Mouse (Mus musculus) kidney, postnatal 0 days (tissue): ENCODE results near the gene Ireb2. TPM values are rescaled to one million over a fixed set of nuclear protein-coding genes. Genes with fewer than 3 reads are reported as not detected.
A peak's percentile ranks its signal among the peaks of the same experiment; 100 is the strongest.

ENCODE experiments used
- ATAC-seq: fragments of 200-750 bp; cut with Nextera tagmentation; replicated peaks from 2 replicates; pipeline ENCODE4 v1.8.0; 2017; ENCODE audit warnings: low read depth, moderate number of reproducible peaks, moderate TSS enrichment, moderate library complexity; ENCODE audit not compliant: low FRiP score
- DNase-seq: peaks from one replicate; pipeline ENCODE4 v3.0.0-alpha.2; 2016; ENCODE audit warnings: low spot score
- H3K27ac ChIP-seq: fragments of 300-500 bp; sonication (generic); 2 replicates; pipeline ENCODE4 v1.5.1; 2014; ENCODE audit warnings: mild to moderate bottlenecking
- H3K27me3 ChIP-seq: fragments of 300-500 bp; sonication (generic); 2 replicates; pipeline ENCODE4 v1.6.1; 2014; ENCODE audit warnings: low read length, mixed read lengths; ENCODE audit not compliant: insufficient read depth
- H3K36me3 ChIP-seq: fragments of 300-500 bp; sonication (generic); 2 replicates; pipeline ENCODE4 v1.6.1; 2014; ENCODE audit warnings: low read length, mixed read lengths; ENCODE audit not compliant: insufficient read depth
- H3K4me1 ChIP-seq: fragments of 300-500 bp; sonication (generic); replicated peaks from 2 replicates; pipeline ENCODE4 v1.6.1; 2014; ENCODE audit warnings: antibody characterized with exemption, low read length, mixed read lengths; ENCODE audit not compliant: insufficient read depth
- H3K4me2 ChIP-seq: fragments of 300-500 bp; sonication (generic); 2 replicates; pipeline ENCODE4 v1.6.1; 2014; ENCODE audit warnings: mild to moderate bottlenecking, low read length, moderate library complexity, mixed read lengths
- H3K4me3 ChIP-seq: fragments of 300-500 bp; sonication (generic); replicated peaks from 2 replicates; pipeline ENCODE4 v1.5.1; 2014; ENCODE audit warnings: low read depth, low read length
- H3K9ac ChIP-seq: fragments of 300-500 bp; sonication (generic); 2 replicates; pipeline ENCODE4 v1.6.1; 2014; ENCODE audit warnings: low read depth, low read length
- H3K9me3 ChIP-seq: fragments of 300-500 bp; sonication (generic); replicated peaks from 2 replicates; pipeline ENCODE4 v1.6.1; 2016; ENCODE audit warnings: low read length, inconsistent platforms, mixed read lengths
- CTCF ChIP-seq: IDR thresholded peaks from 2 replicates; pipeline ENCODE4 v1.5.1; 2016; ENCODE audit warnings: antibody characterized with exemption, low read depth, mild to moderate bottlenecking, moderate library complexity
- WGBS: fragments of 180-500 bp; shearing (Covaris S2); extraction: QIAGEN DNeasy Blood & Tissue Kit; methylation state at CpG from one replicate; pipeline ENCODE4 v1.1.7; 2014; 5-methylcytosine and 5-hydroxymethylcytosine counted together
- polyA plus RNA-seq: library from polyadenylated mRNA; unstranded; fragments of >200 nt; fragmentation: Nextera tagmentation; extraction: Ambion mirVana; gene quantifications from 2 replicates; pipeline ENCODE4 v1.2.1, GENCODE M21; 2015

The Ireb2 gene
- polyA plus RNA-seq, 1 experiment from 2014 or later = 23.4 TPM

GRCm38 (mm10) chr9:54918781-54919180, 55.2 kb downstream of the Ireb2 start:
- Histone ChIP-seq H3K9ac (no peak overlapping the region), H3K27ac (no peak overlapping the region), H3K4me2 (no peak overlapping the region), H3K27me3 (no peaks in the 10 kb centered on the region), H3K4me1 (0 out of 2 replicates have a peak, but pooled peaks cover 7% of the 10 kb centered on the region), H3K9me3 (no peaks in the 10 kb centered on the region), H3K4me3 (no peak overlapping the region), H3K36me3 (0 out of 2 replicates have a peak, but pooled peaks cover 5% of the 10 kb centered on the region)
- no peak for TF ChIP-seq CTCF
- 94% methylated on average over 5 of the region's 5 CpGs for WGBS
- DNase-seq (no peak), ATAC-seq (no peak)

GRCm38 (mm10) chr9:54919946-54920345, 56.4 kb downstream of the Ireb2 start:
- ATAC-seq (no peak), DNase-seq (no peak)
- H3K4me1 ChIP-seq = 0 out of 2 replicates have a peak, but pooled peaks cover 7% of the 10 kb centered on the region
- no peak for TF ChIP-seq CTCF
- H3K27ac ChIP-seq = no peak overlapping the region
- 0 out of 2 replicates have a peak, but pooled peaks cover 5% of the 10 kb centered on the region for H3K36me3 ChIP-seq
- no peak overlapping the region for H3K4me2 ChIP-seq
- 61% methylated on average over 4 of the region's 4 CpGs for WGBS
- H3K9ac ChIP-seq = no peak overlapping the region
- H3K9me3 ChIP-seq = no peaks in the 10 kb centered on the region
- H3K4me3 ChIP-seq = no peak overlapping the region
- H3K27me3 ChIP-seq = no peaks in the 10 kb centered on the region

- Histone ChIP-seq H3K27me3 (no peaks in the 10 kb centered on the region), H3K36me3 (no peaks in the 10 kb centered on the region), H3K4me3 (no peak overlapping the region), H3K9me3 (no peaks in the 10 kb centered on the region), H3K4me1 (no peaks in the 10 kb centered on the region), H3K9ac (no peak overlapping the region), H3K27ac (no peak overlapping the region), H3K4me2 (no peak overlapping the region)
- DNase-seq = no peak
- 83% methylated on average over 1 of the region's 1 CpGs for WGBS
- TF ChIP-seq CTCF = no peak
- ATAC-seq = no peak
Observed at GRCm38 (mm10) chr9:54930741-54931140, 67.2 kb downstream of the Ireb2 start.

GRCm38 (mm10) chr9:54931765-54932164, 68.2 kb downstream of the Ireb2 start:
- WGBS = 0% methylated on average over 1 of the region's 1 CpGs
- no peak overlapping the region for H3K9ac ChIP-seq
- no peaks in the 10 kb centered on the region for H3K4me1 ChIP-seq
- H3K9me3 ChIP-seq = no peaks in the 10 kb centered on the region
- H3K27ac ChIP-seq = no peak overlapping the region
- H3K36me3 ChIP-seq = no peaks in the 10 kb centered on the region
- no peaks in the 10 kb centered on the region for H3K27me3 ChIP-seq
- no peak for ATAC-seq
- no peak for DNase-seq
- H3K4me2 ChIP-seq = no peak overlapping the region
- TF ChIP-seq CTCF = peak; percentile 27; the same call in 1 of the 2 replicates
- no peak overlapping the region for H3K4me3 ChIP-seq

GRCm38 (mm10) chr9:54932379-54932778, 68.8 kb downstream of the Ireb2 start:
- ATAC-seq (no peak), DNase-seq (peak; percentile 9)
- no peak overlapping the region for H3K4me3 ChIP-seq
- H3K4me2 ChIP-seq = no peak overlapping the region
- TF ChIP-seq CTCF = no peak
- no peaks in the 10 kb centered on the region for H3K9me3 ChIP-seq
- no peak overlapping the region for H3K27ac ChIP-seq
- WGBS = 60% methylated on average over 2 of the region's 2 CpGs
- H3K27me3 ChIP-seq = no peaks in the 10 kb centered on the region
- no peaks in the 10 kb centered on the region for H3K36me3 ChIP-seq
- H3K4me1 ChIP-seq = no peaks in the 10 kb centered on the region
- H3K9ac ChIP-seq = no peak overlapping the region

GRCm38 (mm10) chr9:54942071-54942470, 78.5 kb downstream of the Ireb2 start:
- Histone ChIP-seq H3K9me3 (no peaks in the 10 kb centered on the region), H3K27ac (no peak overlapping the region), H3K4me2 (no peak overlapping the region), H3K36me3 (no peaks in the 10 kb centered on the region), H3K27me3 (no peaks in the 10 kb centered on the region), H3K9ac (no peak overlapping the region), H3K4me3 (no peak overlapping the region), H3K4me1 (no peaks in the 10 kb centered on the region)
- WGBS = 84% methylated on average over 4 of the region's 4 CpGs
- ATAC-seq (no peak), DNase-seq (no peak)
- TF ChIP-seq CTCF = no peak

- no peaks in the 10 kb centered on the region for H3K36me3 ChIP-seq
- H3K4me3 ChIP-seq = no peak overlapping the region
- ATAC-seq (no peak), DNase-seq (no peak)
- WGBS = 78% methylated on average over 2 of the region's 2 CpGs
- no peak overlapping the region for H3K4me2 ChIP-seq
- no peaks in the 10 kb centered on the region for H3K4me1 ChIP-seq
- no peak for TF ChIP-seq CTCF
- no peaks in the 10 kb centered on the region for H3K9me3 ChIP-seq
- H3K27ac ChIP-seq = no peak overlapping the region
- no peaks in the 10 kb centered on the region for H3K27me3 ChIP-seq
- H3K9ac ChIP-seq = no peak overlapping the region
Observed at GRCm38 (mm10) chr9:54944467-54944866, 80.9 kb downstream of the Ireb2 start.
